Mouse (Mus musculus) kidney, adult 2 months (tissue): ENCODE data around the gene Ddx49.
A peak's percentile ranks its signal among the peaks of the same experiment; 100 is the strongest.

Experiments
- CTCF ChIP-seq: fragments of 200-500 bp; conservative IDR thresholded peaks from 2 replicates; pipeline ENCODE4 v1.5.1; 2011; ENCODE audit warnings: low read depth, mild to moderate bottlenecking, control low read depth, low read length, moderate library complexity, mixed read lengths; ENCODE audit not compliant: insufficient read depth, insufficient read length
- POLR2A ChIP-seq: fragments of 200-500 bp; IDR thresholded peaks from one replicate; pipeline ENCODE4 v1.6.1; 2011; ENCODE audit warnings: low read depth, low read length, control low read depth

GRCm38 (mm10) chr8:70302358-70302890 lies at the start of gene Ddx49, which contains the start of gene Cope:
- TF ChIP-seq CTCF = no peak
- TF ChIP-seq POLR2A = peak; percentile 61
